Mouse (Mus musculus) embryonic facial prominence, embryonic 15.5 days (tissue): ENCODE measurements around the gene Rufy4. TPM values are rescaled to one million over a fixed set of nuclear protein-coding genes. Genes with fewer than 3 reads are reported as not detected.

Experiments used
- ATAC-seq: fragments of 200-750 bp; cut with Nextera tagmentation; 2 replicates; pipeline ENCODE4 v1.8.0; 2017; ENCODE audit warnings: low read depth, moderate TSS enrichment; ENCODE audit not compliant: insufficient number of reproducible peaks, low FRiP score, low TSS enrichment
- H3K27ac ChIP-seq: fragments of 300-500 bp; sonication (generic); replicated peaks from 2 replicates; pipeline ENCODE4 v1.5.1; 2015; ENCODE audit warnings: mild to moderate bottlenecking, inconsistent platforms
- H3K27me3 ChIP-seq: fragments of 300-500 bp; sonication (generic); 2 replicates; pipeline ENCODE4 v1.6.1; 2015; ENCODE audit warnings: inconsistent platforms
- H3K36me3 ChIP-seq: fragments of 300-500 bp; sonication (generic); 2 replicates; pipeline ENCODE4 v1.6.1; 2015; ENCODE audit warnings: mild to moderate bottlenecking, inconsistent platforms
- H3K4me1 ChIP-seq: fragments of 300-500 bp; sonication (generic); 2 replicates; pipeline ENCODE4 v1.6.1; 2015; ENCODE audit warnings: inconsistent platforms
- H3K4me2 ChIP-seq: fragments of 300-500 bp; sonication (generic); replicated peaks from 2 replicates; pipeline ENCODE4 v1.6.1; 2015; ENCODE audit warnings: mild to moderate bottlenecking, inconsistent platforms
- H3K4me3 ChIP-seq: fragments of 300-500 bp; sonication (generic); replicated peaks from 2 replicates; pipeline ENCODE4 v1.5.1; 2015; ENCODE audit warnings: mild to moderate bottlenecking, inconsistent platforms
- H3K9ac ChIP-seq: fragments of 300-500 bp; sonication (generic); 2 replicates; pipeline ENCODE4 v1.6.1; 2015; ENCODE audit warnings: inconsistent platforms
- H3K9me3 ChIP-seq: fragments of 300-500 bp; sonication (generic); replicated peaks from 2 replicates; pipeline ENCODE4 v1.6.1; 2016; ENCODE audit warnings: inconsistent platforms
- WGBS: fragments of 180-500 bp; shearing (Covaris S2); methylation state at CpG from one replicate; pipeline ENCODE4 v1.1.7; 2015; 5-methylcytosine and 5-hydroxymethylcytosine counted together
- polyA plus RNA-seq: library from polyadenylated mRNA; unstranded; fragments of >200 nt; fragmentation: Nextera tagmentation; extraction: Ambion mirVana; gene quantifications from 2 replicates; pipeline ENCODE4 v1.2.1, GENCODE M21; 2015

The Rufy4 gene
- polyA plus RNA-seq, result 0.72 and 0.85 TPM in 2 replicates

GRCm38 (mm10) chr1:74124991-74125552 lies at the start of gene Rufy4:
Rufy4 (plus strand) TSS chr1:74125541.
- WGBS, result under 1% methylated on average over 12 of the region's 12 CpGs
- Histone ChIP-seq H3K9ac (peak within 1 kb of the TSS; percentile 53), H3K4me1 (peaks cover 32% of the 10 kb centered on the region), H3K4me3 (peak within 1 kb of the TSS; percentile 57), H3K4me2 (peak within 1 kb of the TSS; percentile 98), H3K27me3 (peaks cover 11% of the 10 kb centered on the region), H3K36me3 (no peaks in the 10 kb centered on the region), H3K9me3 (no peaks in the 10 kb centered on the region), H3K27ac (no peak within 1 kb of the TSS)
- no peak for ATAC-seq

DNA sequence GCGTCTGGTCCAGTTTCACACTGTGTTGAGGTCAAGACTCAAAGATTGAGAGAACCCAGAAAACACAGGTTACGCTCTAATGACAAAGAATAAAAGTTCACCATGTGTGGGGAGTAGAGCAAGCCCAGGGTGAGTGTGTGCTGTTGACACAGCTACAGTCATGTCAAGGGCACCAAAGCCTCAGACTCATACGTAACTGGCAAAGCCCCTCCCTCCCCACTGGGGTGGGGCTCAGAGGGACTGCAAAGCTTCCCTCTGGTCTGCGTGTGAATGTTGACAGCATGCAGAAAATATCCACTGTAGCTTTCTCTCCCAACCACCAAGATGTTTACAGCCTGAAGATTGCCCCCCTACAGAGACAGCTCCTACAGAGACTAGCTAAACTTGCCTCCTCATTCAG lies 49.1 kb upstream of the Rufy4 start:
- no peak overlapping the region for H3K27ac ChIP-seq
- peaks cover 10% of the 10 kb centered on the region; the same call in 1 of the 2 replicates for H3K36me3 ChIP-seq
- peaks cover under 1% of the 10 kb centered on the region; the same call in 1 of the 2 replicates for H3K4me1 ChIP-seq
- WGBS, result 82% methylated on average over 4 of the region's 4 CpGs
- no peaks in the 10 kb centered on the region for H3K9me3 ChIP-seq
- H3K27me3 ChIP-seq, result no peaks in the 10 kb centered on the region
- no peak overlapping the region for H3K9ac ChIP-seq
- H3K4me3 ChIP-seq, result no peak overlapping the region
- no peak for ATAC-seq
- no peak overlapping the region for H3K4me2 ChIP-seq

GRCm38 (mm10) chr1:74077353-74077752 lies 48.0 kb upstream of the Rufy4 start:
- no peak overlapping the region for H3K4me3 ChIP-seq
- no peak overlapping the region for H3K9ac ChIP-seq
- H3K36me3 ChIP-seq, result peaks cover 10% of the 10 kb centered on the region; the same call in 1 of the 2 replicates
- H3K27me3 ChIP-seq, result no peaks in the 10 kb centered on the region
- no peak for ATAC-seq
- H3K9me3 ChIP-seq, result no peaks in the 10 kb centered on the region
- peaks cover 12% of the 10 kb centered on the region for H3K4me1 ChIP-seq
- WGBS, result 2% methylated on average over 2 of the region's 2 CpGs
- no peak overlapping the region for H3K27ac ChIP-seq
- no peak overlapping the region for H3K4me2 ChIP-seq

DNA sequence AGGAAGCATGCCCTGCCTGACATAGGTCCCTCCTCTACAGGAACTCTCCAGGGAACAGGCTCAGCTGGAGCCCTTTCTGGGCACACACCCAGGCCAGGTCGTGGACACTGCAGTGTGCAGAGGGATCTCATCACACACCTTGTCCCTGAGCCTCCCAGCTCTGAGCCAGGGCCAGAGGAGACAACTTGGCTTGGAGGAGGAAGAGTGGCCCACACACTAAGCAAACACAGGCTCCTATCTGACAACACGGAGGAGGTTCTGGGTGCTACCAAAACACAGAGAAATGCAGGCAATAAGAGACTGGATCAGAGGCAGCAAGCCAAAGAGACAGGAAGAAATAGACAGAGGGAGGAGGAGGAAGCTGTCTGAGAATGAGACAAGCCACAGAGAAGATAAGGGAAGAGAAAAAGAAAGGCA lies 43.8 kb upstream of the Rufy4 start:
- WGBS, result 38% methylated on average over 2 of the region's 2 CpGs
- ATAC-seq, result no peak
- H3K4me1 ChIP-seq, result peaks cover 46% of the 10 kb centered on the region
- H3K4me3 ChIP-seq, result no peak overlapping the region
- no peak overlapping the region for H3K4me2 ChIP-seq
- no peak overlapping the region for H3K9ac ChIP-seq
- peaks cover 5% of the 10 kb centered on the region; the same call in 1 of the 2 replicates for H3K36me3 ChIP-seq
- H3K27ac ChIP-seq, result no peak overlapping the region
- no peaks in the 10 kb centered on the region for H3K9me3 ChIP-seq
- no peaks in the 10 kb centered on the region for H3K27me3 ChIP-seq

DNA sequence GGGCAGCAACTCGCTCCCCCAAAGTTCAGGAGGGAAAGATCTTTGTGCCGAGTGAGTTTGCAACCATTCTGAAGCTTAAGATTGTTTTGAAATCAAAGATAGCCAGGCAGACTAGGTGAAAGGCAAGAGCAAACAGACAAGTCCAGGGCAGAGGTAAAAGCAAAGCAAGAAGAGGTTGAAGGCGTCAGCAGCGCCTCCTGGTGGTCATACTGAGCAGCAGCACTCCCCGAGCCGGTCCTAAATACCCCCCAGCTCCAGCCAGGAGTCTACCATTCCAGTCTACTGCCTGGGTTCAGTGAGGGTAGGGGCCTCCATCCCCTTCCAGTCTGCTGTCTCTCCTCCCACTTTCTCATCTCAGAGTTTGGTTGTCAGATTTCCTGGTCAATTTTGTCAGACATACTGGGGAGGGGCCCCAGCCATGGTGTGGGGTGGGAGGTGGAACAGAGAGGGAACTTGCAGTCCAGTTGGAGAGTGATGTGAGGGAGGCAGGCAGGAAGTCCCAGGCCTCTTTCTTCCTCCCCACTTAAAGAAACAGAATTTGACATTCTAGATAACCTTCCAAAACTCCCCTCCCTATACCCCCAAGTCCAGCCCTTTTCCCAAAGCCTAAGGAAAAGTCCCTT lies 42.4 kb upstream of the Rufy4 start:
- ATAC-seq, result no peak
- Histone ChIP-seq H3K27me3 (no peaks in the 10 kb centered on the region), H3K4me2 (no peak overlapping the region), H3K9ac (no peak overlapping the region), H3K4me3 (no peak overlapping the region), H3K9me3 (no peaks in the 10 kb centered on the region), H3K27ac (no peak overlapping the region), H3K36me3 (peaks cover 3% of the 10 kb centered on the region; the same call in 1 of the 2 replicates), H3K4me1 (peaks cover 46% of the 10 kb centered on the region)
- 22% methylated on average over 6 of the region's 6 CpGs for WGBS

GRCm38 (mm10) chr1:74084065-74084705 lies 41.2 kb upstream of the Rufy4 start:
- H3K9ac ChIP-seq, result no peak overlapping the region
- no peak; the same call in 1 of the 2 replicates for ATAC-seq
- no peaks in the 10 kb centered on the region for H3K27me3 ChIP-seq
- no peaks in the 10 kb centered on the region for H3K9me3 ChIP-seq
- 48% methylated on average over 6 of the region's 6 CpGs for WGBS
- H3K36me3 ChIP-seq, result no peaks in the 10 kb centered on the region; the same call in 1 of the 2 replicates
- no peak overlapping the region for H3K4me2 ChIP-seq
- H3K4me1 ChIP-seq, result peaks cover 58% of the 10 kb centered on the region
- no peak overlapping the region for H3K4me3 ChIP-seq
- H3K27ac ChIP-seq, result peak overlapping the region; percentile 77

GRCm38 (mm10) chr1:74084752-74085151 lies 40.6 kb upstream of the Rufy4 start:
- Histone ChIP-seq H3K27ac (peak overlapping the region; percentile 77), H3K36me3 (no peaks in the 10 kb centered on the region), H3K4me2 (no peak overlapping the region), H3K9me3 (no peaks in the 10 kb centered on the region), H3K4me1 (peaks cover 63% of the 10 kb centered on the region), H3K9ac (no peak overlapping the region), H3K27me3 (no peaks in the 10 kb centered on the region), H3K4me3 (no peak overlapping the region)
- no peak for ATAC-seq
- 55% methylated on average over 5 of the region's 5 CpGs for WGBS

DNA sequence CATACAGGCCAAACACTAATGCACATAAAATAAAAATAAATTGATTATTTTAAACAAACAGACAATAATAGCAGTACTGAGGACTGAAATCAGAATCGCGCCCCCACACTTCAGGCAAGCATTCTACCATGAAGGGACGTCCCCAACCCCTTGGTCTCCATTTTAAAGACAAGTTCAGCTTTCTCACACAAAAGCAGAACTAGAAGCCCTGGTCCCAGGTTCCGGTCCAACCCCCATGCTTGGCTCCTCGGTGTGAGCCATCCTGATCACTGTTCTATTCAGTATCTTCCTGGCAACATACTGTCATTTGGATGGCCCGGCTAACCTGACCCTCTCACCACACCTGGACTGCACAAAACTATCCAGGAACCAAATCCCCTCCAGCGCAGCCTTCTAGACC lies 39.8 kb upstream of the Rufy4 start:
- H3K4me1 ChIP-seq, result peaks cover 69% of the 10 kb centered on the region

GRCm38 (mm10) chr1:74088569-74088968 lies 36.8 kb upstream of the Rufy4 start:
- Histone ChIP-seq H3K4me3 (peak overlapping the region; percentile 51; the same call in 1 of the 2 replicates), H3K27me3 (no peaks in the 10 kb centered on the region), H3K4me1 (peaks cover 67% of the 10 kb centered on the region), H3K36me3 (no peaks in the 10 kb centered on the region), H3K9me3 (no peaks in the 10 kb centered on the region), H3K4me2 (peak overlapping the region; percentile 59), H3K27ac (no peak overlapping the region; the same call in 1 of the 2 replicates), H3K9ac (no peak overlapping the region)
- 55% methylated on average over 1 of the region's 1 CpGs for WGBS
- ATAC-seq, result no peak

More for the DNA sequence above, 39.8 kb upstream of the Rufy4 start:
- Histone ChIP-seq H3K4me3 (no peak overlapping the region), H3K27ac (no peak overlapping the region), H3K27me3 (no peaks in the 10 kb centered on the region), H3K4me2 (no peak overlapping the region), H3K36me3 (no peaks in the 10 kb centered on the region), H3K9me3 (no peaks in the 10 kb centered on the region), H3K9ac (no peak overlapping the region)
- no peak for ATAC-seq
- WGBS, result 80% methylated on average over 7 of the region's 7 CpGs

- peaks cover under 1% of the 10 kb centered on the region; the same call in 1 of the 2 replicates for H3K27me3 ChIP-seq
- WGBS, result 26% methylated on average over 7 of the region's 7 CpGs
- H3K9me3 ChIP-seq, result no peaks in the 10 kb centered on the region
- H3K4me2 ChIP-seq, result peak overlapping the region; percentile 59
- no peaks in the 10 kb centered on the region for H3K36me3 ChIP-seq
- peak overlapping the region; percentile 99; the same call in 1 of the 2 replicates for H3K27ac ChIP-seq
- peak overlapping the region; percentile 51 for H3K4me3 ChIP-seq
- peaks cover 62% of the 10 kb centered on the region for H3K4me1 ChIP-seq
- no peak for ATAC-seq
- peak overlapping the region; percentile 18 for H3K9ac ChIP-seq
Observed at GRCm38 (mm10) chr1:74090329-74090728, 35.0 kb upstream of the Rufy4 start.

DNA sequence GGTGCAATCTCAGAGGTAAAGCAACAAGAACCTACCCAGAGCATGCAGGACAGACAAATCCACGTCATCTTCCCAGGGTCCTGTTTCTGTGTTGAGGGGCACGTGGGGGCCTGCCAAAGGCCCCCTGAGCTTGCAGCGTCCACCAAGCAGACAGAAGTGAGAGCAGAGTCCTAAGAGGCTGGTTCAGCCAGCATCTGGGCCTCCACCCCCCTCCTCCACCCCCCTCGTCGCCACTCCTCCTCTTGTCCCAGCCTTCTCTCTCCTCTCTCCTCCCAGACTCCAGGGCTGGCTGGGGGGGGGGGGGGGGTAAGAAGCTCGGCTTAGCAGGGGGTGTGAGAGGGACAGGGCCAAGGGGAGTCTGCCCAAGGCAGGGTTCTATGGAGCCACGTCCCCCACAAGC lies 34.2 kb upstream of the Rufy4 start:
- H3K9ac ChIP-seq, result 0 out of 2 replicates have a peak overlapping the region, but pooled peaks have one; percentile 18
- H3K27ac ChIP-seq, result peak overlapping the region; percentile 99
- H3K4me3 ChIP-seq, result peak overlapping the region; percentile 51
- no peaks in the 10 kb centered on the region for H3K9me3 ChIP-seq
- peaks cover 4% of the 10 kb centered on the region; the same call in 1 of the 2 replicates for H3K27me3 ChIP-seq
- peak; percentile 84 for ATAC-seq
- peaks cover 61% of the 10 kb centered on the region for H3K4me1 ChIP-seq
- H3K4me2 ChIP-seq, result peak overlapping the region; percentile 59
- WGBS, result 12% methylated on average over 6 of the region's 7 CpGs
- H3K36me3 ChIP-seq, result no peaks in the 10 kb centered on the region
